Mouse (Mus musculus) liver, embryonic 14.5 days (tissue): ENCODE data around the gene Btbd6.

Source experiments
- CTCF ChIP-seq: IDR thresholded peaks from 2 replicates; pipeline ENCODE4 v1.5.1; 2016; ENCODE audit warnings: antibody characterized with exemption, low read depth, control low read depth
- EP300 ChIP-seq: IDR thresholded peaks from 2 replicates; pipeline ENCODE4 v1.6.1; 2016; ENCODE audit warnings: antibody characterized with exemption, low read depth

DNA sequence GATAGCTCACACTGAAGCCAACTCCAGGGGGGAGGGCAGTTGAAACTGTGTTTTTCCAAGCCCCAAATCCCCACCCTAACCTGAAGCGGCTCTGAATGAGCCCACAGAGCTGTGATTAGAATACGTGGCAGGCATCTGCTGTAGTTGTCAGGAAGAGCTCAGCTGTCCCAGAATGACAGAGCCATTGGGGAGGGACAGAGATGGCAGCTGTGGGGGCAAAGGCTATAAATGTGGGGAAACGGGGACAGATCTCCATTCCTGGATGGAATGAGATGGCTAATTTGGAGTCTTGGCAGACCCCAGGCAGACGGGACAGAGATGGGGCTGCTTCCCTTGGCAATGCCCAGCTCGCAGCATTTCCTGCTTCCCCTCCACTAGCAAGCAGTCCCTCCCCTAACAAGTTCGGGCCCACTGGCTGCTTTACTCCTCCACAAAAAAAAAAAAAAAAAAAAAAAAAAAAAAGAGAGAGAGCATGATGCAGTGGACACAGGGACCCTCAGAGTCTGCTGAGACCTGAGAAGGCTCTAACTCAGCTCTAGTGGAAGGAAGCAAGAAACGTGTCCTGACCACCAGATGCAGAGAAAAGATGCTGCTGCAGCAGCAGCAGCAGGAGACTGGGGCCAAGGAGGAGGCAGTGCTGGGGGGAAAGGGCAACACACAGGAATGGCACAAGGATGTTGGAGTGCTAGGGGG, 25.0 kb upstream of the Btbd6 start:
- TF ChIP-seq EP300 (no peak), CTCF (no peak)
